Comparison of ENCODE assay signal across 16 mouse cellular contexts in the genomic region with DNA sequence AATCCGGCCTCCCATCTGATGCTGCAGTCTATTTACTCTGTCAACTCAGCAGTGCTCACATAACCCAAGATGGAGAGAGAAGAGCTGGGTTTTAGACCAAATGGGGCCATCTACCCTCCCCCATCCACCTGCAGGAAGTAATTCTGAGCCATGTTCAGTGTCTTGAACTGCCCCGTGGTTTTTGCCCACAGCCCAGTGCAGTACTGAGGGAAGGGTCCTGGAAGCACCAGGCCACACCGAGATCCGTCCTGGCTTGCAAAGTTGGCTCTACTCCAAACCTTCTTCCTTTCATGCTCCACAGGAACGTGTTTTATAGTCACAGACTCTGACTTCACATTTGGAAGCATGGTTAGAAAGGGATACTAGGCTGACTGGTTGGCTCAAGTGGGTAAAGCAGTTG.
DNase-seq lines count a peak whose midpoint lies in the region; ATAC-seq and TF ChIP-seq lines count a peak whose summit lies in the region.
"Had no signal": no experiment of that assay in that cellular context is flagged by ENCODE, and none has a peak within 500 bp of the region (broad histone marks: within the 10 kb centered on the region; RNA-seq: fewer than 3 reads in every experiment).

No protein-coding gene starts in this region.

- no peak overlapping the region for H3K27ac ChIP-seq in kidney, embryonic 14.5 days (ENCODE audit: low read depth, low read length)
- H3K27ac ChIP-seq in thymus, adult 2 months (ENCODE audit: control insufficient read depth, insufficient read depth, low read length): peak overlapping the region; percentile 84
- H3K27ac ChIP-seq: forebrain, embryonic 10.5 days; heart, adult 2 months had no signal

- H3K36me3 ChIP-seq in kidney, embryonic 14.5 days (ENCODE audit: control insufficient read depth, insufficient read depth, low read length): no peaks in the 10 kb centered on the region
- H3K36me3 ChIP-seq in thymus, adult 2 months (ENCODE audit: control insufficient read depth, insufficient read depth, low read length): no peaks in the 10 kb centered on the region
- H3K36me3 ChIP-seq: forebrain, embryonic 10.5 days had no signal

- H3K4me3 ChIP-seq in kidney, embryonic 14.5 days (ENCODE audit: low read length): no peak overlapping the region
- no peak overlapping the region for H3K4me3 ChIP-seq in thymus, adult 2 months (ENCODE audit: control insufficient read depth, insufficient read depth, low read length)
- H3K4me3 ChIP-seq: forebrain, embryonic 10.5 days; heart, adult 2 months; myocyte had no signal

- TF ChIP-seq POLR2A in thymus, adult 2 months (IDR thresholded peaks at IDR 0.05; ENCODE audit: control insufficient read depth, extremely low read depth, insufficient read depth, low read length, poor library complexity): no peak

- intact Hi-C loops in gastrocnemius, postnatal 14 days (cut with DNase I; ENCODE audit: low total_unique reads): no loop called here

- H3K9me3 ChIP-seq in kidney, embryonic 14.5 days (ENCODE audit: control insufficient read depth, low read length): peaks cover 2% of the 10 kb centered on the region; the same call in 1 of the 2 replicates

- H3K4me2 ChIP-seq in kidney, embryonic 14.5 days (replicated peaks; ENCODE audit: low read depth, low read length): no peak overlapping the region

- H3K9ac ChIP-seq in kidney, embryonic 14.5 days (ENCODE audit: low read depth, low read length): no peak overlapping the region

- no peaks in the 10 kb centered on the region for H3K4me1 ChIP-seq in kidney, embryonic 14.5 days (ENCODE audit: control insufficient read depth, insufficient read depth, low read length)
- peaks cover 37% of the 10 kb centered on the region for H3K4me1 ChIP-seq in thymus, adult 2 months (replicated peaks; ENCODE audit: control insufficient read depth, insufficient read depth, low read length)

- peak; percentile 34; the same call in 1 of the 2 replicates for ATAC-seq in kidney, embryonic 14.5 days (ENCODE audit: low FRiP score, low TSS enrichment)
- peak; percentile 39 for ATAC-seq in common myeloid progenitor, adult 5-6 weeks (replicated peaks; ENCODE audit: low read depth, poor library complexity, severe bottlenecking)
- ATAC-seq: hindbrain, embryonic 16.5 days had no signal

- no peak for TF ChIP-seq CTCF in thymus, adult 2 months (IDR thresholded peaks at IDR 0.05; ENCODE audit: borderline replicate concordance, control insufficient read depth, extremely low read depth, insufficient read depth, low read length, poor library complexity)

- WGBS in kidney, embryonic 14.5 days: 42% methylated on average over 5 of the region's 5 CpGs
- WGBS in thymus, adult 2 months: 4% methylated on average over 5 of the region's 5 CpGs

- no peaks in the 10 kb centered on the region for H3K27me3 ChIP-seq in kidney, embryonic 14.5 days (ENCODE audit: control insufficient read depth, insufficient read depth, low read length)
- no peaks in the 10 kb centered on the region for H3K27me3 ChIP-seq in thymus, adult 2 months (ENCODE audit: control insufficient read depth, insufficient read depth, low read length)

- no peak for DNase-seq in kidney, adult 11 months
- DNase-seq in A20 (ENCODE audit: low read depth, low spot score): peak; percentile 35
- peak; percentile 63 for DNase-seq in thymus, adult 2 months
- no peak for DNase-seq in retina, embryonic 14.5 days (ENCODE audit: low spot score)
- no peak for DNase-seq in c-Kit-positive CD71-positive TER-119-positive erythroid progenitor cells, embryonic 14.5 days (ENCODE audit: low spot score)
- no peak for DNase-seq in gastrocnemius, postnatal 14 days
- DNase-seq: cerebellum, postnatal 10 days; heart, adult 2 months; heart, postnatal 10 days; lung, adult 18-20 months; right cerebral cortex, postnatal 14 days had no signal

Comparison
In these comparisons a context has a peak if more than half of its experiments do, and no peak if none do; other contexts are left out.
1. DNase-seq: peak in A20 (single experiment) and thymus, adult 2 months (single experiment); none in kidney, adult 11 months (single experiment), retina, embryonic 14.5 days (single experiment), c-Kit-positive CD71-positive TER-119-positive erythroid progenitor cells, embryonic 14.5 days (single experiment) and gastrocnemius, postnatal 14 days (single experiment).